Mouse (Mus musculus): ENCODE data around the gene Plin4. TPM values are rescaled to one million over a fixed set of nuclear protein-coding genes. Genes with fewer than 3 reads are reported as not detected.
"Not testable (repeated sequence)": the region's sequence is repeated elsewhere in the genome, so short reads cannot be mapped to it uniquely, and the experiment has no call there.

Plin4 gene
- polyA plus RNA-seq, 1 experiment: 0.14 TPM

DNA sequence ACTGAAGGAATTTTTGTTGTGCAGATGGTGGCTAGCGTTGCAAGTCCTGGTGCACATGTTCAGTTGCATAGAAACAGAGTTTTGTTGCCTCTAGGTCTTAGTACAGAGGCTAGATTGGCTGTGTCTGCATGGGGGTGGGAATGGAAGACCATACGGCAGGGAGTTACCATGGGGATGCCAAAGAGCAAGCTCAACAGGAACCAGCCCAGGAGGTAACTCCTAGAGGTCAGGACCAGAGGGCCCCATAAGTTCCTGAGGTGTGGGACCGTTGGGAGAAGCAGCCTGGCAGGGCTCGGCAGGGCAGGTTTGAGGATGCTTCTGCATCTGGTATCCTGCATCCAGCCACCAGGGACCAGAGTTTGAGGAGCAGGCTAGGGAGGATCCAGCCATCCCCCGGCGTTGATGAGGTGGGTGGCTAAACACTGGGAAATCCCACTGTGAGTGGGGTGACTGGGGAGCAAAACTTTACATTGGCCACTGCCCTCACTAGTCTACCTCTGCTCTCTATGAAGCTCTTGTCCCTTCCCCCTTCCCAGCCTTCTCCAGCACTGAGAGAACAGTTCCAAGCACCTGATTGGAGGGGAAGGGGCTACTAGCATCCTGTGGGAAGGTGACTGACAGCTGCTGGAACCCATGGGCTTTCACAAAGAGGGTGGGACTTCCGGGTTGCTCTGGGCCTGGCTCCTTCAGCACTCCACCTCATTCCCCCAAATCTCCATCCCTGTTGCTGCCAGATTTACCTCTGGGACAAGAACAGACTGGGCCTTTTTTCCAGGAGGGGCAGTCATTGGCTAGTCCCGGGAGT, 28.6 kb downstream of the Plin4 start:
- Histone ChIP-seq H3K4me3 (ENCODE audit: insufficient read depth, low read length) (peak overlapping the region; percentile 99), H3K4me1 (ENCODE audit: control insufficient read depth, insufficient read depth, low read length) (no peaks in the 10 kb centered on the region), H3K27ac (ENCODE audit: insufficient read depth, low read length) (no peak overlapping the region)
- TF ChIP-seq POLR2A (IDR thresholded peaks at IDR 0.05; ENCODE audit: low read depth, low read length) (peak; percentile 49), CTCF (IDR thresholded peaks at IDR 0.05; ENCODE audit: borderline replicate concordance, insufficient read depth, low read length) (no peak)

GRCm38 (mm10) chr17:56079921-56080320, 29.7 kb downstream of the Plin4 start:
- Histone ChIP-seq H3K27ac (ENCODE audit: insufficient read depth, low read length) (no peak overlapping the region), H3K4me1 (ENCODE audit: control insufficient read depth, insufficient read depth, low read length) (no peaks in the 10 kb centered on the region; the same call in 1 of the 2 replicates), H3K4me3 (ENCODE audit: insufficient read depth, low read length) (peak overlapping the region; percentile 99)
- no peak for TF ChIP-seq POLR2A (IDR thresholded peaks at IDR 0.05; ENCODE audit: low read depth, low read length)
- no peak for TF ChIP-seq CTCF (IDR thresholded peaks at IDR 0.05; ENCODE audit: borderline replicate concordance, insufficient read depth, low read length)

DNA sequence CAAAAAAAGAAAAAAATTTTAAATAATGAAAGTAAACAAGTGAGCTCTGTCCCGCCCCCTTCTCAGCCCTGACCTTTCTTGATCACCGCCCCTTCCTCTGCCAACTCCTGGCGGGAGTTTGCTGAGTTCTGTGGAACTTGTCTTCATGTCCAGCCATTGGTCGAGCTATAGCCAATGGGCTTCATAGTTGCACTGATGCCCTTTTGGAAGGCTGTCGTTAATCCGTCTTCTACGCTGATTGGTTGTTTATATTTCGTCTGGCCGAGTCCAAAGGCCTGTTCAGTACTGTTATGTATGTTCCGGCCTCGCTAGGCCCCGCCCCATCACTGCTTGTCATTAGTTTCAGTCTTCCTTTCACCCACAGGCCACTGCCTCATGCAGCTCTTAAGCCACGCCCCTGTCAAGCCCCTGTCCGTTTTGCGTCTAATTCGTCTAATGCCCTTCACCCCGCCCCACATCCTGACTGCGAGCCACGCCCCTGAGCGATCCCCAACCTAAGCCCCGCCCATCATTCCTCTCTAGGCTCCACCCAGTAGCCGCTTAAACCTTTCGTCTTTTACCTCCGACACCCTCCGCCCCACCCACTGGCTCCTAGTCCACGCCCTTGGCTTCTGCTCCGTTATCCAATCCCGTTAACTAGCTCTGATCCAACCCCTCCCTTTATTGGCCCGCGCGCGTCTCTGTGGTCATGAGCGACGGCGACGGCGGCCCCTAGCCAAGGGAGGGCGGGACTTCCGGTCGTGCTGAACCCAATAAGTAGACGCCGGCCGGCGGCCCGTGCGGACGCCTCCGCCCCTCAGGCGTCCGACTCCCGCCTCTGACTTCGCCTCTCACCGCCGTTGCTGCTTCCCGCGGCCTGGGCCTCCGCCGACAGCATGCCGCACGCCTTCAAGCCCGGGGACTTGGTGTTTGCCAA, 30.5 kb downstream of the Plin4 start, which contains the start of gene Hdgfl2:
Gene Hdgfl2 (plus strand): TSS at position 755 of the 916 bp plus-strand sequence.
- TF ChIP-seq POLR2A (IDR thresholded peaks at IDR 0.05; ENCODE audit: low read depth, low read length): peak; percentile 98
- no peak for TF ChIP-seq CTCF (IDR thresholded peaks at IDR 0.05; ENCODE audit: borderline replicate concordance, insufficient read depth, low read length)

GRCm38 (mm10) chr17:56078361-56078760, 31.2 kb downstream of the Plin4 start:
- not testable (repeated sequence) for H3K4me1 ChIP-seq (ENCODE audit: control insufficient read depth, insufficient read depth, low read length); H3K4me3 ChIP-seq (ENCODE audit: insufficient read depth, low read length); H3K27ac ChIP-seq (ENCODE audit: insufficient read depth, low read length)

More for the DNA sequence above, 30.5 kb downstream of the Plin4 start, which contains the start of gene Hdgfl2:
- Histone ChIP-seq H3K4me3 (ENCODE audit: insufficient read depth, low read length) (peak within 1 kb of the TSS; percentile 99), H3K27ac (ENCODE audit: insufficient read depth, low read length) (no peak within 1 kb of the TSS), H3K4me1 (ENCODE audit: control insufficient read depth, insufficient read depth, low read length) (no peaks in the 10 kb centered on the region; the same call in 1 of the 2 replicates)

DNA sequence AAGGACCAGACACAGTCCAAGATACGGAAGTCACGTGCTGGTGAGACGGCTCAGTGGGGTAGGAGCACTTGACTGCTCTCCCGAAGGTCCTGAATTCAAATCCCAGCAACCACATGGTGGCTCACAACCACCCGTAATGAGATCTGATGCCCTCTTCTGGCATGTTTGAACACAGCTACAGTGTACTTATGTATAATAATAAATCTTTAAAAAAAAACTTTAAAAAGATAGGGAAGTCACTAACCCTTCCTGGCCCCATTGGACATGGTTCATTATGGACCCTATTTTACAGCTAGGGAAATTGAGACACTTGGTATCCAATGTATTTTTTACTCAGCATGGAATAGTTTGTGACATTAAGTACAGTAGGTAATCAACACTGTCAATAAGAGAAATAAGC, 32.1 kb downstream of the Plin4 start:
- Histone ChIP-seq H3K27ac (ENCODE audit: insufficient read depth, low read length) (no peak overlapping the region), H3K4me1 (ENCODE audit: control insufficient read depth, insufficient read depth, low read length) (peaks cover 7% of the 10 kb centered on the region), H3K4me3 (ENCODE audit: insufficient read depth, low read length) (no peak overlapping the region)
- TF ChIP-seq CTCF (IDR thresholded peaks at IDR 0.05; ENCODE audit: borderline replicate concordance, insufficient read depth, low read length): no peak
- TF ChIP-seq POLR2A (IDR thresholded peaks at IDR 0.05; ENCODE audit: low read depth, low read length): no peak

DNA sequence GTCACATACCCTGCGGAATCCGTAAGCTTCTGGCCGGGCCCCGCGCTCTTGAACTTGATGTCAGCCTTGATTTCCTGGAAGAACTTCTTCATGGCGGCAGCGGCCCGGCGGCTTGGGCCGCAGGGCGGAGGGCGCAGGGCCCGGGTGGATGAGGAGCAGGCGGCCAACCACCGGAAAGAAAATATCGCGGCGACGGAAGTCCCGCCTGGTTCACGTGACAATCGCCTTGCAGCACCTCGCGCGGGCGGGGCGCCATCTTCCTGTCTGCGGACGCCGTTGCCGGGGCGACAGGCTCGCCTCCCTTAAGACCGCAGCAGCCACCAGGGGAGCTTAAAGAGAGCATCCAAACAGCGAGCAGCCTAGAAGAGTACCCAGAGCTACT, 34.8 kb downstream of the Plin4 start, which contains the start of gene Ubxn6:
Gene Ubxn6 (minus strand): TSS at position 202 of the 382 bp plus-strand sequence.
- Histone ChIP-seq H3K4me1 (ENCODE audit: control insufficient read depth, insufficient read depth, low read length) (peaks cover 7% of the 10 kb centered on the region), H3K4me3 (ENCODE audit: insufficient read depth, low read length) (peak within 1 kb of the TSS; percentile 81), H3K27ac (ENCODE audit: insufficient read depth, low read length) (peak within 1 kb of the TSS; percentile 93)
- no peak; the same call in 1 of the 2 replicates for TF ChIP-seq POLR2A (IDR thresholded peaks at IDR 0.05; ENCODE audit: low read depth, low read length)
- no peak for TF ChIP-seq CTCF (IDR thresholded peaks at IDR 0.05; ENCODE audit: borderline replicate concordance, insufficient read depth, low read length)

DNA sequence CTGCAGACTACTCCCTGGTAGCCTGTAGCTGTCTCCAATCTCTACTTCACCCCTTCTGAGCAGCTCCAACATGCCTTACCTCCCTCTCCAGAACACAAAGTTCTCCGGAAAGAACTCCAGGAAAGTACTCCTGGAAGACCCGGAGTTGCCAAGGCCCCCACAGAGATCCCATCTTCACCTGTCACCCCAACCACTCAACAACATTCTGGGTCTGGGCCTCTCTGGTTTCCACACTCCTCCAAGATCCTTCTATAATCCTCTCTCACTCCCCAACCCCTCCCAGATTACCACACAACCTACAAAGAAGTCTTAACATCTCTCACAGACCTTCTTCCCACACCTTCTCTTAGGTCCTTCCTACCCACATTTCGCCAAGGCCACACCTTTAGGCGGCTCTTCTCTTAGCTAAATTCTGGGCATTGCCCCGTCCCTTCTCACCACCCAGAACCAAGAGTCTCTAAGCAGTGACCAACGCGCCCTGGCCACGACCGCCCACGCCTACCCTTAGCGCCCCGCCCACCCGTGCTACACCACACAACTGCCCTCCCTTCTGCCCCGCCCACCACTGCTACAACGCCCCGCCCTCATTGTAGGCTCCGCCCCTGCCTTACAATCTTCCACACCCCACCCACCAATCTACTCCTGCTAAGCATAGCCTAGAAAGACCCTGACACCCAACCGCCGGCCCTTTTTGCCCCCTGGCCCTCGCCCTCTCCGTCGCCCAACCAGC, 35.3 kb downstream of the Plin4 start:
- Histone ChIP-seq H3K4me3 (ENCODE audit: insufficient read depth, low read length) (peak overlapping the region; percentile 81), H3K4me1 (ENCODE audit: control insufficient read depth, insufficient read depth, low read length) (peaks cover 7% of the 10 kb centered on the region), H3K27ac (ENCODE audit: insufficient read depth, low read length) (peak overlapping the region; percentile 93)
- TF ChIP-seq CTCF (IDR thresholded peaks at IDR 0.05; ENCODE audit: borderline replicate concordance, insufficient read depth, low read length): no peak
- peak; percentile 30 for TF ChIP-seq POLR2A (IDR thresholded peaks at IDR 0.05; ENCODE audit: low read depth, low read length)

DNA sequence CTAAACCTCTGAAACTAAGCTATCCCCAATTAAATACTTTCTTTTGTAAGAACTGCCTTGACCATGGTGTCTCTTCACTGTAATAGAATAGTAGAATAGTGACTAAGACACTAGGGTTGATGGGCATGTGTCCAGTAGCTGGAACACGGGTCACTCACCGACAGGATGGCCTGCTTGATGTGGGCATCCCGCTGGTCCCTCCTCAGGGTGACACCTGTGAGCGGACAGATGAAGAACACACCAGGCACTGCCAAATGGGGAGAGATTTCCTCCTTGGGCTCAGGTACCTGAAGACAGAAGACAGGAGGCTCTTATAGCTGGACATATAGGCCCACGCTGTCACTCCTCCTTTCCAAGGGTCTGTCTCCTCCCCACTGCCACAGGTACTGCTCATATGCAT, 37.4 kb downstream of the Plin4 start:
- TF ChIP-seq CTCF (IDR thresholded peaks at IDR 0.05; ENCODE audit: borderline replicate concordance, insufficient read depth, low read length): no peak
- no peak for TF ChIP-seq POLR2A (IDR thresholded peaks at IDR 0.05; ENCODE audit: low read depth, low read length)
- H3K4me1 ChIP-seq (ENCODE audit: control insufficient read depth, insufficient read depth, low read length): peaks cover 7% of the 10 kb centered on the region
- H3K4me3 ChIP-seq (ENCODE audit: insufficient read depth, low read length): no peak overlapping the region
- no peak overlapping the region for H3K27ac ChIP-seq (ENCODE audit: insufficient read depth, low read length)

- no peak overlapping the region for H3K27ac ChIP-seq (ENCODE audit: insufficient read depth, low read length)
- H3K4me3 ChIP-seq (ENCODE audit: insufficient read depth, low read length): no peak overlapping the region
- H3K4me1 ChIP-seq (ENCODE audit: control insufficient read depth, insufficient read depth, low read length): peaks cover 7% of the 10 kb centered on the region
- TF ChIP-seq POLR2A (IDR thresholded peaks at IDR 0.05; ENCODE audit: low read depth, low read length) (no peak), CTCF (IDR thresholded peaks at IDR 0.05; ENCODE audit: borderline replicate concordance, insufficient read depth, low read length) (no peak)
These were observed 38.5 kb downstream of the Plin4 start for GRCm38 (mm10) chr17:56071126-56071525.

Measured in embryonic fibroblast, embryonic 13.5 days (primary cell).